Mouse (Mus musculus) ovary, postnatal 14 days (tissue): ENCODE measurements around the gene Ifnb1.

Experiments used
- DNase-seq: peaks from one replicate; pipeline ENCODE4 v3.0.0; 2022; ENCODE audit warnings: low spot score

Gene Ifnb1

GRCm38 (mm10) chr4:88501247-88501646 is 21.3 kb downstream of the Ifnb1 start:
- DNase-seq = no peak

GRCm38 (mm10) chr4:88496321-88497018 is 26.1 kb downstream of the Ifnb1 start:
- no peak for DNase-seq

GRCm38 (mm10) chr4:88489622-88490021 is 33.0 kb downstream of the Ifnb1 start:
- no peak for DNase-seq

- no peak for DNase-seq
These were observed 34.5 kb downstream of the Ifnb1 start for GRCm38 (mm10) chr4:88488107-88488506.

- no peak for DNase-seq
These were observed 42.4 kb downstream of the Ifnb1 start for GRCm38 (mm10) chr4:88480130-88480529.

GRCm38 (mm10) chr4:88478809-88479186 is 43.8 kb downstream of the Ifnb1 start:
- no peak for DNase-seq

GRCm38 (mm10) chr4:88478177-88478808 is 44.3 kb downstream of the Ifnb1 start:
- no peak for DNase-seq

- no peak for DNase-seq
These were observed 45.9 kb downstream of the Ifnb1 start for GRCm38 (mm10) chr4:88476511-88477210.

- DNase-seq = no peak
These were observed 46.5 kb downstream of the Ifnb1 start for GRCm38 (mm10) chr4:88476084-88476483.
